Mouse (Mus musculus) bone marrow, adult 2 months (tissue): ENCODE results near the gene Rasal1.

Experiments used
- CTCF ChIP-seq: fragments of 200-500 bp; IDR thresholded peaks from 2 replicates; pipeline ENCODE4 v1.5.1; 2011; ENCODE audit warnings: low read length, control low read depth; ENCODE audit not compliant: control insufficient read depth, insufficient read depth
- POLR2A ChIP-seq: fragments of 200-500 bp; IDR thresholded peaks from 2 replicates; pipeline ENCODE4 v1.6.1; 2011; ENCODE audit warnings: low read depth, mild to moderate bottlenecking, control low read depth, low read length, borderline replicate concordance; ENCODE audit not compliant: control insufficient read depth

- TF ChIP-seq POLR2A (no peak), CTCF (no peak)
These were observed 49.6 kb downstream of the Rasal1 start for GRCm38 (mm10) chr5:120698181-120698580.
